Mouse (Mus musculus): ENCODE measurements around the gene Mon1b.

Mon1b gene

DNA sequence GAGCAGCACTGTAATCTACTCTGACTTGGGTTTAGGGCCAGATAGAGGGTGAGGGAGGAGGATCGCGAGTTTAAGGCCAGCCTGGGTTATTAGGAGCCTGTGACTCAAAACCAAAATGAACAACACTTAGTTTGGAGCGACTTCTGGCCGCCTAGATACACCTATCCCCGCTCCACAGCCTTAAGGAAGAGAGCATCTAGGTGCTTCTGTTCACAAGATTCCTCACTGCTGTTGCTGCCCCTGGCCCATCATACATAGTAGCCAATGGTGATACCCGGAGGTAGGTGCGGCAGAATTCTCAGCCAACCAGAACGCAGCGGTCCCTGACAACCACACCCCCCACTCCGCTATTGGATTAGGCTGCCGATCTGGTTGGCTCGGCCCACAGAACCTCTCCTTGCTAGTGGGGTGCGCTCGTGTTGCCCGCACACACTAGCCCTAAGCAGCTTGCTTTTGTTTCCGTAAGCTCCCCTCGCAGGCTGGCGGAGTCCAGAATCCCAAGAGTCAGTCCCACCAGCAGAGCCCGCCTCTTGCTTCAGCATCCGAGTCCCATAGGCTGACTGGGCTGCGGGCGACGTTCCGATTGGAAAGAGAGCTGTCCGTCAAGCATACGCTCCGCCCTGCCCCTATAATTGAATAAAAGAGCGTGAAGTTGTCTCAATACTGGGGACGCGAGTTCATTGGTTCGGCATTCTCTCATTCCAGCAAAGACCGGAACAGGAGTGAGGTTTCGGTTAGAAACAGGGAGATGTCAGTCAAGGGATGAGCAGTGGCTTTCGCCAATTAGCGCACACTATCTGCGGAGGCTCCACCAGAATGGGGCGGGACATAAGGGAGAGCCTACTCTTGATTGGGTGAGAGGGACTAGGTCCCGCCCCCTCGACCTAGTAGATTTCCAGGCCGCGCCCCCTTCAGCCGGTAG lies at the start of gene Mon1b:
Gene Mon1b (plus strand): TSS at position 918 of the 922 bp plus-strand sequence.
- DNase-seq = peak; percentile 93

DNA sequence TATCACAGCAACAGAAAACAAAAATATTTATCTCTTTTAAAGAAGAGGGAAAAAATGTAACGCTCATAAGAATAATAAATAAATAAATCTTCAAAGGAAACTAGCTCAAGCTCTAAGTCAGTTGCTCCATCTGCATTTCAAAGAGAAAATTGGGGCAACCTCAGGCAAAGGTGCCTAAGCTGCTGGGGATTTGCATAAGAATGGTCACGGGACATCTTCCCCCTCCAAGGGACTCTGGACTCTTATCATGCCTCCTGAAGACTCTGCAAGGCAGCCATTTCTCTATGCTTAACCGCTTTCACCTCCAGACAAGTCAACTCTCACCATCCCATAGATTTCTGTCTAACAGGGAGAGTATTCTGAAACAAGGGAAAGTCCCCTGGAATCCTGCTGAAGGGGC lies 37.0 kb upstream of the Mon1b start:
- DNase-seq = no peak

DNA sequence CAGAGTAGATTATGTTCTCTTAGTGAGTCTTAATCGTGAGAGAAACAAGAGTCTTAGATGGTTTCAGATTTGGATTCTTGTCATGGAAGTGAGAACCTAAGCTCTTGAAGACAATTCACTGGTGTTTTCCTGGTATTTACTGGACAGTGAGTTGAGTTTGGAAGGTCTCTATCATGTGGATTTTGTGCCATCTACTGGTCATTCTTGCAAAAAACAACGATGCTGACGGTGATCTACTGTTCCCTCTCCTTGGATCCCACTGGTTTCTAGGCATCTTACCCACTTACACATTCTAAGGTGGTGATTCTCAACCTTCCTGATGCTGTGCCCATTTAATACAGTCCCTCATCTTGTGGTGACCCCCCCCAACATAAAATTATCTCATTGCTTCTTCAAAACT lies 2.8 kb upstream of the Mon1b start:
- DNase-seq = no peak

DNA sequence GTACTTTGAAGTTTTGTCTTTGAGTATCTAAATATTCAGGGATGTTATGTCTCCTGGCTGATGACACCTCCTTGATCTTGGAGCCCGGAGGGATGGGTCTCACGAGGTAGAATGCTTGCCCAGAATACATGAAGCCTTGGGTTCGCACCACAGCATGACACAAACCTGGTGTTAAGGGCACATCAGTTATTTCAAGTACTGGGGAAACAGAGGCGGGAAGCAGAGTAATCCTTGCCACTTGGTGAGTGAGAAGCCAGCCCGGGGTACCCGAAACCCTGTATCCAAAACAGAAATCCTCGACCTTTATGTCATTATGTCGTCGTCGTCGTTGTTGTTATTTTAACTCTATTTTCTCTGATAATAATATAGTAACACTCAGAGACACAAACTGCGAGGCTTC lies 1.2 kb upstream of the Mon1b start:
- no peak for DNase-seq

DNA sequence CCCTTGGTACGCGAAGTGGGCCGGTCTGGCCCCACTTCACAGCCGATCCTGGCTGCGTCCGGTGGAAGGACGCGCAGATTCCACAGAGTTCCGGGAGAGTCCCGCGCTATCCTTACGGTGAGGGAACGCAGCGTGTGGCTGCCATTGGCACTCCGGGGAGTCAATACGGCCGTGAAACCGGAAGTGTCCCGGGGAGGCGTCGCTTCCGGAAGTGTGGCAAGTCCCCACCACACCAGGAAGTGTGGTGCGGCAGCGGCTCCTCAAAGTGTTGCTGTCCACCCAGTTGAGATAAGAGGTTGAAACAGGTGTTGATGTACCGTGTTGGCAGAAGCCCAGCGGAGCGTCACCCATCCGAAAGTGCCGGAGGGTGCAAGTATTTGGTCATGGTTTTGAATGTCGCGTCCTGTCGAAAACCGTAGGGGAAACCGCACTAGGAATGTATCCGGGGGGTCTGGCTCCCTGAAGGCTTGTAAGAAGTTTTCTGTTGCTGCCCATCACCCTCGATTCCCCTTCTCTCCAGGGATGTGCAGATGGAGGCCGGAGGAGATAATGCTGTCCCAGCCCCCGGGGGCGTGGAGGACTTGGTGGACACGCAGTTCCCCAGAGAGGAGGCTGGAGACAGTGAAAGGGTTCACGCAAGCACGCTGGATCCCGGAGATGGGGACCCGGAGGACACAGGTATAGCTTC lies 349 bp downstream of the Mon1b start:
- peak; percentile 83 for DNase-seq

DNA sequence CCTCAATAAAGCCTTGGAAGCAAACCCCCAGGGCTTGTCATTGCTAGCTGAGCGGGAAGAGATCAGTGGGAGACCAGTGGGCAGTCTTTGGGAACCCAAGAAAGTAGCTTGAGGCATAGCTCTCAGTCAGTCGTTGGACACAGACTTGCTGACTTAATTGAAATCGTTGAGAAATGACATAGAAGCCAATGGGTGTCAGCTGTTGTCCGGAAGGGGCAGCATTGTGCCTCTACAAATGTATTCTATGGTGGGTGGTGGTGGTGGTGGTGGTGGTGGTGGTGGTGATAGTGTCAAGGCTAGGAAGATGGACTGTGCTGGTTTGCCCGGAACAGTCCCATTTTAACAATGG lies 867 bp downstream of the Mon1b start:
- no peak for DNase-seq

DNA sequence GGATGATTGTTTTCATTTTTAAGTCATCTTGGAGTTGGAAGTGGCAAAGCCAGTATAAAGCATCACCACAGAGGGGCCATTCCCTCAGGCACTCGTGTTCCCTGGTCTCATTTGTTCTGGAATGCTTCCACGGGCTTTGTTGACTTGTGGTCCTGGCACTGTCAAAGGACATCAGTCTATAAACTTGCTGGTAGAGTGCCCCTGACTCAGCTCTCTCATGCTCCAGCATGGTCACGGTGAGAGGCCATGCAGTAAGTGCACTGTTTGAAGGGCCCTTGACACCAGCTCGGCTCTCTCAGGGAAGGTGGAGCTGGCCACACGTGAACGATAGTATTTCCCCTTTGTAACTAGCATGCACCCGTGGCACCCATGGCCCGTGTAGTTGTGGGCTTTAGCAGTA lies 5.0 kb downstream of the Mon1b start:
- DNase-seq = no peak

DNA sequence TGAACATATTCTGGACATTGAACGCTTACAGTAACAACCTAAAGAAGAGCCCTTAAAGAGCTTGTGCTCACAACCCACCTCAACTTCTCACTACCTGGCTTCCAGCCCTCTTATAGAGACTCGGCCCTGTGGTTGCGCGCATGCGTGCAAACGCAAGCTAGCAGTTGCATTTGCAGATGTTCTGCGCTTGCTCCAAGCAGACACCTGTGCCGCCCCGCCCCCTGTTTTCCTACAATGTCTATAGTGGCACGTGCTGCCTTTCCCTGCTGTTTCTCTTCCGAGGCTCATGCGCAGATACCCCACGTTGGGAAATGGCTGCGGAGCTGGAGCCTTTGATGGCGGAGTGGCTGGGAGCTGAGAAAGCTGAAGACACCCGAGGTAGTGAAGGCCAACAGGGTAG lies 7.5 kb downstream of the Mon1b start, which contains the start of gene Syce1l:
Gene Syce1l (plus strand): TSS at position 288 of the 400 bp plus-strand sequence.
- DNase-seq = no peak

DNA sequence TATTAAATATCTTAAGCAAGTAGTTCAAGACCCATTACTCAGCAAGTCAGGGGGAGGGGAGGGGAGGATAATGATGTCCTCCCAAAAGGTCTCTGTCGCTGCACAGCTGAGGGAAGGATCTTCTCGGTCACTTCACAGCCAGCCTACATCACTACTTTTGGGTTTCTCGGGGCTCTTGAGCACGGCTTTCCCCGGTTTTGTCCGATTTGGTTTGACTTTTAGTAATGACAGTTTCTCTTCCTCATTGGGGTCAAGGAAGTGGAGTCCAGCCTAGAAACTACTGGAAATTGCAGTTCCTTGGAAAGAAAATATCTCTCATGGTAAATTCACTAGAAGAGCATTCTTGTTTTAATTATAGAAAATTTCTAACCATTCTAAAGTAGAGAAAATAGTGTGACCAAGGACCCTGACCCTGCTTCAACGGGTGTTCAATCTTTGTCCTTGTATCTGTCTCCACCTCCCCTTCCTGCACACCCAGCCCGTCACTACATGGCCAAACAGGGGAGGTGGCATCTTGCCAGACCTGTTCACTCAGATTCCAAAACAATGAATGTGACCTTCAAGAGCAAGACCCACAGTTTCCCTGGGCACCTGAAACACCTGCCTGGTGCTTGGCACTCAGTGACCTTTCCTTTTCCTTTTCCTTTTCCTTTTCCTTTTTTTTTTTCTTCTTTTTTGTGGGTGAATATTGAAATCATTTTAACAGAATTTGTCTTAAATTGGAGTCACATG lies 8.3 kb downstream of the Mon1b start:
- no peak for DNase-seq

DNA sequence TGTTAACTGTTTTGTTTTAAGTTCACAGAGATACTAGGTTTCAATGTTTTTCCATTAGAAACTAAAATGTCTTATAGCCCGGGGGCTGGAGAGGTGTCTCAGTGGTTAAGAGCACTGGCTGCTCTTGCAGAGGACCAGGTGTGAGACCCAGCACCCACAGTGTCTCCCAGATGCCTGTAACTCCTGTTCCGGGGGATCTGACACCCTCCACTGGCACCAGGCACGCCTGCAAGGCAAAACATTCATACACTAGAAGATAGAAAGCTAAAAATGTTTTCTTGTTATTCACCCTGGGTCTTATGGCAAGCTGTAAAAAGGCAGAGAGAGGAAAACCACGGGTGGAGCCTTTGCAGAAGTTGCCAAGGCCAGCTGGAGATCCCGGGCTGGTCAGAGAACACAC lies 9.8 kb downstream of the Mon1b start:
- DNase-seq = no peak

DNA sequence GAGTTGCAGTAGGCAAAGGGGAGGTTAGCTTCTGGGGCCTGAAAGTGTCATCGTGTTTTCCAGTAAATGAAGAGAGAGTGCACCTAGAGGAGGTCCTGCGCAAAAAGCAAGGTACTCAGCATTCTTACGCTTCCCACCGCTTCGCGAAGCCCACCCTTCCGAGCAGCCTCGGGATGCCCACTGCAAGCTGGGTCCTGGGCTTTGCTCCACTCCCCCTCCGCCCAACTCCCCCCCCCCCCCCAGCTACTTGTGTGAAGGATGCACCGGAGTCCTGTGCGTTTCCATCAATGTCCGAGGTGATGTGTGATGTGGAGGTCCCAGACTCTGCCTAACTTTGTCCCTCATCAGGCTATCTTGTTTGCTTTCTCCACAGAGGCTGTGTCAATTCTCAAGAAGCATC lies 17.1 kb downstream of the Mon1b start:
- DNase-seq = no peak

DNA sequence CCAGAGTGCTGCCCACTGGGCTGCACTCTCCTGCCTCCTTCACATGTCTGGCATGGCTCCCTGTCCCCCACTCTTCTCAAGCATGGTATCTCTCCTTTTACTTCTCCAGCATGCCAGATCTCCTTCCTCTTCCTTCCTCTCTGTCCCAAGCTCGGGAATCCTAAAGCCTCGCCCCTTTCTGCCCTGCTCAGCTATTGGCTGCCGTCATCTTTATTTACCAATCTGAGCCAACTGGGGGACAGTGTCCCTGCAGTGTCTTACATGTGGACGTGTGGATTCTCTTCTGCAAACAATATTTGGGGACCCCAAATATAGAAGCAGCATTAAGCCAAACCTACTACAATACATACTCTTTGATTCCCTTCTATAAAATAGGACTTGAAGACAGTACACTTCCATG lies 17.8 kb downstream of the Mon1b start:
- no peak for DNase-seq

DNA sequence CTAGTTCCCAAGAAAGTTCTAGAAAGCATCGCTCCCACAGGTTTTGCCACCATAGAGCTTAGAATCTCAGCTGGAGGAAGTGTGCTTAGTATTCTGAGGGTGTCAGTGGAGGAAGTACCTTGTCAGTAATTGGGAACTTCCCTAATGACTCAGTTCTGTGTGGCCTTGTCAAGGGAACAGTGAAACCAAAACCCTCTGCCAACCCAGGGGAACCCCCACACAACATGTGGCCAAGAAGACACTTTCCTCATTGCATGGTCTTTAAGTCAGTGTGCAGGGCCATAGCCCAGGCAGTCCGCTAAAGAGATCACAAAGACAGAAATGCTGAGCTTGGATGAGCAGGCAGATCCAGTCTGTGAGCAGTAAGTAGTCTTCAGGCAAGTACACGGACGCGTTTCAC lies 20.8 kb downstream of the Mon1b start:
- DNase-seq = no peak

DNA sequence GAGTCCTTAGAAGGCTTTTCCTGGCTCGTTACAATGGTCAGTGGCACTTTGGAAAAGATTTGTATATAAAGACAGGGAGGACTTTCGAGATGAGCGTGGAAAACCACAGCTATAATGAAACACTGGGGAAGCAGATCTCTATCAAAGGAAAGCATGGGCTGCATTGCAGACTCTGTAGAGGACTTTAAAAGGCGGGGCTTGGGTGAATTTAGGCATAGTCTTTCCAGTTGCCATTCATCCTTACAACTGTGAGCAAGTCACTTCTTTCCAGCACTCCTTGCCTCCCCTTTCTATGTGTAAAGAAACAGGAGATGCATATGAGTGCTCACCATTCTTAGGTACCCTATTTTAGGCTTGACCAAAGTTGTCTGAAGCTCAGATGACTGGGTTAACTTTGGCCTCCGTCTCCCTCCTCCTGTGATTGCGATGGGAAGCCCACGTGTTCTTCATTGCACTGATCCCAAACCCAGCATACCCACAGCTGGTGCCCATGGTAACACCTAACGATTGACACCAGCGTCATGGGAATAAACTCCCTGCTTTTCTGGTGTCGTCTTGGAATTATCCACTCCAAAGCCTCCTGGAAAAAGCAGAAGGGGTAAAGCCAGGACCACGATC lies 21.4 kb downstream of the Mon1b start:
- DNase-seq = no peak

DNA sequence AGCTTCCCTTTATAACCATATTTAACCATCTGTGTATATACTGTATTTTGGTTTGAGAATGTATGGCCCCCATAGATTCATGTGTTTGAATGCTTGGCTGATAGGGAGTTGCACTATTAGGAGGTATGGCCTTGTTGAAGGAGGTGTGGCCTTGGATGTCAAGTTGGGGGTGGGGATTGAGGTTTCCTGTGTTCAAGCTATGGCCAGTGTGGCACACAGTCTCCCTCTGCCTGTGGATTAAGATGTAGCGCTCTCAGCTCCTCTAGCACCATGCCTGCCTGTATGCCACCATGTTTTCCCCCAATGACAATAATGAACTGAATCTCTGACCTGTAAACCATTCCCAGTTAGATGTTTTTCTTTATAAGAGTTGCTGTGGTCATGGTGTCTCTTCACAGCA lies 24.7 kb downstream of the Mon1b start:
- DNase-seq = no peak

DNA sequence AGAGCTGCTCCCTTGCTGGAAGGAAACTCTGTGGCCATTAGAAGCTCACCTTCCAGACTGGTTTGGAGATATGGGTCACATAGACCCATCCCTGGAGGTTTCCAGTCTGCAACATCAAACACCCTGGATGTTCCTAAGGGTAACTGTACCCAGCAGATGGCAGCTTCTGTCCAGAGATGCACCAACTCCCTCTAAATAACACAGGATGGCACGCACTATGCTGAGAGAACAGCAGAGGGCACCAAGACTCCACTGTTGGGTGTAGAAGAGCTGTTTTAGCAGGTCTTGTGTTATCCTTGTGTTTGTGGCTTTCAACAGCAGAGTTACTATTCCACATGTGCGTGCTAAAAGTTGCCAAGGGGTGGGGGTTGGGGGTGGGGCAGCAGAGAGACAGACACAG lies 29.2 kb downstream of the Mon1b start:
- DNase-seq = peak; percentile 89

DNA sequence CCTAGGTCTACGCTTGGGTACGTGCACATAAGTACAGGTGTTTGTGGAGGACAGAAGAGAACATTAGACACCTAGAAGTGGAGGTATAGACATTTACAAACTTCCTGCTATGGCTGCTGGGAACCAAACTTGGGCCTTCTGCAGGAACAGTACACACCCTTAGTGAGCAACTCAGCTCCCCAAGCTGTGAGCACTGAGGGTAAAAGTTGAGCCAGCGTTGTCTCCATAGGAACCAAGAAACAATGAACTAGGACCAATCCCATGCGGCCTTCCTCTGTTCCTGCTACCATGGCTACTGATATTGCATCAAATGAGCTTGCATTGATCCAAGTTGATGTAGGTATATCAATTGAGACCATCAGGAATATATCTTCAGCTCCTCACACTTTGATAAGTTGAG lies 29.6 kb downstream of the Mon1b start:
- no peak for DNase-seq

DNA sequence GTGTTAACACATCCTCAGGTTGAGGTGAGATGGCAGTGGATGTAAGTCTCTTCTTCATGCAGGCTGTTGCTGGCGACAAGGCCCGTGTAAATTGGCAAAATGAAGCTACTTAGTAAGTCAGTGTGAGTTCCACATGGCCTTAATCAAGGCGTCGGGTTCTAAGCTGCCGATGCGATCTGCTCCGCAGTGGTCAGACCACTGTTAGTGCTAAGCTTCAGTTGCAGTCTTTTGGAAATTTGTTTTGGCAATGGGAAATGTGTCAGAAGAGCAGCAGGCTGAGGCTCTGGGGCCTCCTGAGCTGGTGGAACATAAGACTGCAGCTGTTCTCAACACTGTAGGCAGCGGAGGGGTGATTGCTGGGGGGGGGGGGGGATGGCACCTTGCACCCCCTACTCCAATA lies 30.6 kb downstream of the Mon1b start:
- DNase-seq = no peak

DNA sequence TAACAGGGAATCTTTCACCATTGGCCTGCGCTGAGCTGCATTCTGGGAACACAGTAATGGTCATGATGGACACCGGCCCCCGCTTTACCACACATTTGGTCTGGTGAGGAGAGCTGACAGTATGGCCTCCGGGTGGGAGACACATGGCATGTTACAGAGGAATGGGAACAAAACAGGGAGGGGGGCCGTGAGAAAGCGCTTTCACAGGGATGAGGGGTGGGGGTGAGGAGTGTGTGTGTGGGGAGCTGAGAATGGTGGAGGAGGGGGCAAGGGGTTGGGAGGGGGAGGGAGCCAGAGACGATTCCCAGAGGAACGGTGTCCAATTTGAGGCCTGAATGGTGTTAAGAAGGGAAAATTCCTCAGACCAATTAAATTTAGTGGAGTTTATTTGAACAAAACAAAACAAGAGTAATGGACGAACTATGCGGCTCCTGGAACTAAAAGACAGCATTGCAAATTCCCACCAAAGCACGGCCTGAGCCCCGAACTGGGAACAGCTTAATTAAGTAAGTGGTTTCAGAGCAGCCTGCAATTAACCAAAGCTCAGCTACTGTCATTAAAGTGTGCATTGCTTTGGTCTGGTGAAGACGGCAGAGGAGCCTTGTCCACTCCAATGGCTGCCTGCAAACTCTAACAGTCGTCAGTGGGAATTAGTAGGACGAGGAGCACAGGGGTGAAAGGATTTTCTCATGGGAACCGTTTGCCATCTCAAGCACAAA lies 31.5 kb downstream of the Mon1b start:
- no peak for DNase-seq

DNA sequence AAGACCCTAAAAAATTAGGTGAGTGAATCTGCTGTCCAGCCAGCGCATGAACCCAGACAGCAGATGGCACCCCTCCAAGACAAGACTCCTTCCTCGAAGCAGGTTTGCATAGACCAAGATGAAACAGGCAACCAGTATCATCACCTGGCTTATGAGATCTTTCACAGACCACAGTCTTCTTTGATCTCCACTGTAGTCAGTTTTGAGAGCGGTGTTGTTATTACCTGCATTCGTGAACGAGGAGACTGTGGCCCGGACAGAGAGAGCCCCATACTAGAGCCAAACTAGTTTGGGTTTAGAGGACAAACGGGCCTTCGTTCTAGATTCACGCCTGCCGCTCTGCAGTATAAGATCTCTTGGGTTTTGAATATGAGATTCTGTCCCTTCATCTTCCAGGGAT lies 34.5 kb downstream of the Mon1b start:
- DNase-seq = no peak

DNA sequence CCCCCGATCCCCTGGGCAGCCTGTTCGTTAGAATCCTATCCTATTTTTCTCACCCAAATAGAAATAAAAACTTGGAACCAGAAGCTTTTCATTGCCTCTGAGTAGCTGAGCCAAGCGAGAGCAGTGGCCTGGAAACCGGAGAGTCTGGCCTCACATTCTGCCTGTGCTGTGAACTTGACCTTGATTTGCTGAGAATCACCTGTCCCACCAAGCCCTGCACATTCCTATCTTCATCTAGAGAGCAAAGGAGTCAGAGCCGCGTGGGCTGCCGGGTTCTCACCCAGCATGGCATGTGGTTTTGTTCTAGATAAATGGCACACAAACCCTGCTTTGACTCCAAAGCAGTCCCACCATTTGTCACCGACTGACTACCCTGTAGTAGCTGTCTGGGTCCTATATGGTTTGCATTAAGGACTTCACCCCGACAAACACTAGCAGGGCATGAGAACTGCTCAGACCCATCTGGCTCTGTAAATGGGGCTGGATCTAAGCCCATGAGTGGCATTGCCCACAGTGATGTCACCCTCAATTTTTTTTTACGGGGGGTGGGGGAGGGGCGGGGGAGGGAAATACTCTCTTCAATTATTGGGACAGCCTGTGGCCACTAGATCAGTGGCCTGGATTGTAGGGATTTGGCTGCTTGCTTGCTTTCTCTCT lies 37.3 kb downstream of the Mon1b start:
- DNase-seq = no peak

DNA sequence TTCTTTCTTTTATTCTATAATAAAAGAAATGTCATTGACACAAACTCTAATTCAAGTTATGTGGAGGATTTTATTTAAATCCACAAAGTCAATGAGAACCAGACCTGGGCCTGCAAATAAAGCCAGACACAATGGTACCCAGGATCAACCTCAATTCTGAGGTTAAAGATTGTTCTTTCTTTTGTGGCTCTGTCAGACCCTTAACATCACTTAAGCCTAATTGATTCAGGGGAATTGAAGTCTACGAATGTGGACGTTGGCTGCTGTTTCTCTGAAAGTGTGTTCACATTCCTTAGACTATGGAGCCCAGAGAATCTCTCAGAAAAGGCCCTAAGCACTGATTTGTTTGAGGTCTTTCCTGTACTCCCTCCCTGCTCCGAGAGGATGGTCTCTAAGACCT lies 37.9 kb downstream of the Mon1b start:
- no peak for DNase-seq
